Mouse (Mus musculus) erythroblast, embryonic 14.5 days (primary cell): Measurements from ENCODE around the gene Lpin1.

ENCODE experiments used
- GATA1 ChIP-seq: IDR thresholded peaks from 2 replicates; pipeline ENCODE4 v1.6.1; 2012; ENCODE audit warnings: low read length, inconsistent platforms, mixed read lengths
- TAL1 ChIP-seq: IDR thresholded peaks from 3 replicates; pipeline ENCODE4 v1.6.1; 2012; ENCODE audit warnings: low read length, inconsistent platforms, mixed read lengths

- TF ChIP-seq GATA1 (no peak), TAL1 (no peak)
Measured at GRCm38 (mm10) chr12:16570371-16571060, 40.2 kb downstream of the Lpin1 start.
